Mouse (Mus musculus) erythroblast, embryonic 14.5 days (primary cell): Measurements from ENCODE around the gene Parl.

Experiments used
- GATA1 ChIP-seq: IDR thresholded peaks from 2 replicates; pipeline ENCODE4 v1.6.1; 2012; ENCODE audit warnings: low read length, inconsistent platforms, mixed read lengths
- TAL1 ChIP-seq: IDR thresholded peaks from 3 replicates; pipeline ENCODE4 v1.6.1; 2012; ENCODE audit warnings: low read length, inconsistent platforms, mixed read lengths

DNA sequence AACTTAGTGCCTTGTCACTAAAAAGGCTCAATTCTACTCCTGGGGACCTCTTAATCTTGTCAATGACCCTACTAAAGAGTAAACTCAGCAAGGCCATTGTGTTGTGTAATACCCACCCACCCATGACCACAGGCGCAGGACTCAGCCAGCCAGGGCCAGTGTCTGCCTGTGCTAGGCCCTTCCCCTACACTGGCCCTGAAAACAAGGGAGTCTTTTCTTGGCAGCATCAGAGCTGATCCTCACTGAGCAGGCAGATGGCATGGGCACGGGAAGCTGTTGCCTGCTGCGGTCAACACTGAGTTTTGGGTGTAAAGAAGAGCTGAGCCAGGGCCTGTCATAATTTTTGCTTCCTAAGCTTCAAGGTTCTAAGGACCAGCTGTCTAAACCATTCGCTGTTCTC lies 64.8 kb downstream of the Parl start:
- TF ChIP-seq GATA1 (no peak), TAL1 (no peak)
